Mouse (Mus musculus) NIH3T3 (cell line): ENCODE results near the gene Olfr266.
A peak's percentile ranks its signal among the peaks of the same experiment; 100 is the strongest.

Source experiments
- DNase-seq: peaks from one replicate; pipeline ENCODE4 v3.0.0-alpha.2; 2012; ENCODE audit warnings: low read depth

Gene Olfr266

DNA sequence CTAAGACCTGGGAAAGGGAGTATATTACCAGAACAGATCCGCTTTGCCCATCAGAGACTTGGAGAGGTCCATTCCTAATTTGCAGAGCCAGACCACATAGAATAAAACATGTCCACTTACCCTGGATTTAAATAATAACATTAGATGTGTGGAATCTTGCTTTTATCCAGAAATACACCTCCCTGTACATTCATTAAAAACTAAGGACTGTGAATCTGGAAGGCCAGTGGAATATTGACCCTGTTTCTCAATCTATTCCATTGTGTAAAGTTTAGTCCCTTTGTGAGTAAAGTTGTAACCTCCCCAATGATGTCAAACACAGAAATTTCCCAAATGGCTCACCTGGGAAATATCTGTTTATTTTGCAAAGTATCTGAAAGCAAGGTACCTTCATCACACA lies at the start of gene Olfr266:
Gene Olfr266 (minus strand): TSS at position 101 of the 400 bp plus-strand sequence.
- no peak for DNase-seq

DNA sequence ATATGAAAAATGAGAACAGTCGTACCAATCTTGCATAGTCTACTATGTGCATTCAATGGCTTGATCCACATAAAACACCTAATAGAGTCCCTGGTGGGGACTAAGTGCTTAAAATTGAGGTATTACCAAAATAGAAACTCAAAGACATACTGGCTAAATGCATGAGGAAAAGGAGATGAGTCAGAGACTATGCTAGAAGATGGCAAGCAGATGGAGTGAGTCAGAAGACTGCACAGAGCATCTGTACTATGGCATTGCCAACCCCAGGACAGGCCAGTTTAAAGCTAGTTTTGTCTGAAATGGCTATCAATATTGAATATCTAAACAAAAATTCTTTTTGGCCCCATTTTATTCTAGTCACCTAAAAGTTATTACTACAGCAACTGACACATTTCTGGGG lies 49.5 kb upstream of the Olfr266 start:
- DNase-seq, result peak; percentile 22

DNA sequence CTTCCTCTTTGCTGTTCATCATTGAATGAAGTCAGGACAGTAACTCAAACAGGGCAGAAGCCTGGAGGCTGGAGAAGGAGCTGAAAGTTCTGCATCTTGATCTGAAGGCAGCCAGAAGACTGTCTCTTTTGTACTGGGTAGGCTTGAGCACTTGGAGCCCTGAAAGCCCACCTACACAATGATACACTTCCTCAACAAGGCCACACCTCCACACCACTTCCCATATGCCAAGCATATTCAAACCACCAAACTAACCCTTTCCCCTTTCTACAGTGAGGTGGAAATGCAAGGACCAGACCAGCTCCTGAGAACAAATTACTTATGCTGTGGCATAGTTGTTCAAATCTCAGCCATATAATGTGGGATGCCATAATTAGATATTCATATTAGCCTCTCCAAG lies 46.8 kb upstream of the Olfr266 start:
- no peak for DNase-seq

DNA sequence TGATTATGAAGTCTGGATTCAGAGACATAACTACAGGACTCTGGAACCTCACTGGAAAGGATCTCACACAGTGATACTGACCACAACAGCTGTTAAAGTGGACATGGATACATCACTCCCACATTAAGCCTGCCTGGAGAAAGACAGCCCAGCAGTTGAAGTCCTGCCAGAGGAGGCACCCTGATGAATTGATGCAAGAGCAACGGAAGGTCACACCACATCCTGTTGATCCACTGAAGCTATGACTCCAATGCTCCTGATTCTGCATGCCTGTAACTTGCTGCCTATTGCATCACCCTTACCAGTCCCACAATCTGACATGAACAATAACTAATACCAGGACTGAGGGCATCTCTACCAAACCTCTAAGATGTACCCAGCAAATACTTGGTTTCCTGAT lies 6.0 kb upstream of the Olfr266 start:
- DNase-seq, result peak; percentile 62

DNA sequence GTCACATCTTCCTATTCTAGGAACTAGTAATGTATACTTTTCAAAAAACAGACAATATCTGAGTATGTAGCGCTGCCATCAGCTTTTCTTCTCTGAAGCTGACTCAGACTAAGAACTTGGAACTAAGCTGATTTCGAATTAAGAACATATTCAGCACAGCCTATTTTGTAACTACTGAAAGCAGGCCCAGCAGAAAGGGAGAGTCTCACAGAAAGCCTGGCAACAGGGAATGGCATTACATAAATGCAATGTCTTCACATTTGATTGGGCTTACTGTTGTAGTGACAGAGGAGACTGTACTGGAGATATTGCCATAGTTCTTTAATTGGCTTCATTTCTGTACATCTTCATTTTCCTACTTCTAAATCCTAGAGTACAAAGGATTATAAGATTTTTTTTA lies 8.4 kb downstream of the Olfr266 start:
- DNase-seq, result no peak

DNA sequence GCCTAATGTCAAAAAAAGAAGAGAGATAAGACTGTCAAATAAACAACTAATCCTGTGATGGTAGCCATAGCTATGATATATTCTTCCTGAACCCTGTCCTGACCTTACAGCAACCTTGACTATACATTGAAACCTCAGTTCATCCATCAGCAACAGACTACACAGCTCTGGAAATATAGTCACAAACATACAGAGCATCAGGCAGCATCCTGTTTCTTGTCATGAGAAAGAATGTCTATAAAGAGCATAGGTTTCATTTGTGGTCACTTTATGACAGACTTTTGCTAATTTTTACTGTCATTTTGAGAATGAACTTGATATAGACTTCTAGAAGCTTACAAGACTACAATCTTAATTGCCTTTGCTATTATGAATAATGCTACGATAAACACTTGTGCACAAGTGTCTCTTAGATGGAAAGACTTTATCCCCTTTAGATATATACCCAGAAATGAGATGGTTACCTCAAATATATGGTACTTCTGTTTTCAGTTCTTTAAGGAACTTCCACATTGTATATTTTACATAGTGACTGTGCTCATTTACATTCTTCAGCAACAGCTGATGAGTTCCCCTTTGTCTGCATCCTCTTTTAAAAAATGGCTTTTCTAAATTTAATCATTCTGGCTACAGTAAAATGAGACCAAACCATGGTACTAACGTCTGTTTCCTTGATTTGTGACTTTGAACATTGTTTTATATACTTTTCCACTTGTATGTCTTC lies 17.0 kb downstream of the Olfr266 start:
- no peak for DNase-seq

DNA sequence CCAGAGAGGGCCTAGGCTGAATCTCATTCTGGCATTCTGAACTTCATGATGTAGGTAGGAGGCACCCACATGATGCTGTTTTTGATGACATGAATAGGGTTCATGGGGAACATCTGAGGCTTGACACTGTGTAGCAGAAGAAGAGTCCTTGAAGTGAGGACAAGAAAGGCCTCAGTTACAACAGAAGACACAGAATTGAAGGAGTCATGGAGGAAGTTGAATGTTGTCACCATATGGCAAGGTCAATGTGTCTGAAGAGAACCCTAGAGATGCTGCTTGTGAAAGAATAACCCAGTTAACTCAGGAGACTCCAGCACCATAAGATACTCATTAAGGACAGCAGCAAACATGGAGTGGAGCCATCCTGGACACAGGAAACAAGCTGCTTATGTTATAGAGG lies 28.0 kb downstream of the Olfr266 start:
- DNase-seq, result no peak

DNA sequence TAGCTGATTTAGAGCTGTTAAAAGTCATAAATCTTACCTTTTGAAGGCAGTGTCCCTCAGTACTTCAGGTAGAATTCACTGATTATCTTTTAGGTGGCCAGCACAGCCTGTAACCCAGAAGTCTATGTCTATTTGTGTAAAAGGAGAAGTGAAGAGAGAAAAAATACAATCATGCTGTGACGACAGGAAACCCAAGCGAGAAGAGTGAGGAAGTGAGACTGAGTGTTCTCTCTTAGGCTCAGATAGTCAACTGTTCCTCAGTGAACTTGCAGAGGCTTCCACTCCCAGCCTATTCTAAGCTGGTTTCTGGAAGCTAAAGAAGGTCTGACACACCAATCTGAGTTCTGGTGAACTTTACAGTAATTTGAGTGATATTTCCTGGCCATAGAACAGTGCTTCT lies 36.2 kb downstream of the Olfr266 start, which contains the start of gene Cd53:
Gene Cd53 (minus strand): TSS at position 220 of the 400 bp plus-strand sequence.
- DNase-seq, result no peak

DNA sequence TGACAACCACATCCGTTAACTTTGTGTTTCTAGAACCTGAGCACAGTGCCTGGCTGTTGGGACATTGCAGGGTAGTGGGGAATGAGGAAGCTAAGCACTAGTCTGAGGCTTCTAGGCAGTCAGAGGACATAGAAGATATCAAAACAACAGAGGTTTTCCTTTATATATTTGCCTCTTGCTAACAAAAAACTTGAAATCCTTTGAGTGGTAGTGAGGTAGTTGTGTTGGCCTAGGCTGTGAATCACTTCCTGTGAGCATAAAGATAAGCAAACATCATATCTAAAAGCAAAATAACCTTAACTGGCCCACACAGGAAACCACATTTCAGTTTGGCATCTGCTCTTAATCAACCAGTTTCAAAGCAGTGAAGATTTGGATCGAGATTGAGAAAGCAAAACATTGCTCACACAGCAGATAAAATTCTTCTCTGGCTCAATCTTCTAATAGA lies 37.6 kb downstream of the Olfr266 start:
- peak; percentile 21 for DNase-seq

DNA sequence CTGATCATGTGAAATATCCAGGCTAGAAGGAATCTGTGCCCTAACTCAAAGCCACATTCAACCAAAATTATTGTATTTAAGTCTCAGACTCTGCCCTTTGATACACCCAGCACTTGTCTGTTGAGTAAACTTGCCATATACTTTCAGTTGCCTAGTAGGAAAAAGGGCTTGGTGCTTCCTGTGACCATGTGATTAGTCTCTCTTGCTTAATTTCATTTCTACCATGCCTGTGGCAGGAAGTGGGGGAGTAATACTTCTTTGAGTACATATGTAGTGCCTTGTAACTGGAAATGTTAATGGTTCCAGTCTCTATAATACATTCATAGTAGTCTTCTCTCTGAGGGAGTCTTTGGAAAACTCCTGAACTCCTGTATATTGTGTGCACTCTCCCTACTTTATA lies 38.1 kb downstream of the Olfr266 start:
- no peak for DNase-seq

DNA sequence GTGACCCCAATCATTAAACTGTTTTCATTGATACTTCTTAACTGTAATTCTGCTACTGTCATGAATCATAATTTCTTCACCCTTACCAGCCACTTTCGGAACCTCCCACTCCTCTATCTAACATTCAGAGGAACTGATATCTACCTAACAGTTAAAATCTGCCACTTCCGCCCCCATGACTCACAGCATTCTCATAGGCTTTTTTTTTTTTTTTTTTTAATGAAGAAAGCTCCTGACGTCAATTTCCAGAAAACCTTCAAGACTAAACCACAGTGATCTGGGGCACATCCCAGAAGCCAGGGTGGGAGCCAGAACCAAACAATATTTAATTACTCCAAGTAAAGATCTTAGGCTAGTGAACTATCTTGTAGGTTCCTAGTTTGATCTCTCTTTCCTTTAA lies 41.0 kb downstream of the Olfr266 start:
- DNase-seq, result peak; percentile 16

DNA sequence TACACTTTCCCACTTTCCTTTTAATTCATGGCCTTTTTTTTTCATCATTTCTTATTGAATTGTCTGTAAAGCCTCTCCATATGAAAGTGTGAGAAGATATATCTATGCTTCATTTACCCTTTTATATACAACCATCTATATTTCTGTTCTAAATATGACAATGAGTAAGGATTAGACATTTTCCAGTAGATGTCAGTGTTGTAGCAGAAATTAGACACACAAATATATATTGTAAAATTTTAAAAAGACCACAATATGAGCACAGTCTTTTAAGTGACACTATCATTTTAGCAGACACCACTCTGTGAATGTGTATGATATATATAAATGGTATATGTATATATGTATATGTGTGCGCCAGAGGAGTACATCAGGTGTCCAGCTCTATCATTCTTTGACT lies 54.3 kb downstream of the Olfr266 start:
- DNase-seq, result peak; percentile 9
